Comparison of ENCODE assay signal across 11 mouse cellular contexts in the genomic region with DNA sequence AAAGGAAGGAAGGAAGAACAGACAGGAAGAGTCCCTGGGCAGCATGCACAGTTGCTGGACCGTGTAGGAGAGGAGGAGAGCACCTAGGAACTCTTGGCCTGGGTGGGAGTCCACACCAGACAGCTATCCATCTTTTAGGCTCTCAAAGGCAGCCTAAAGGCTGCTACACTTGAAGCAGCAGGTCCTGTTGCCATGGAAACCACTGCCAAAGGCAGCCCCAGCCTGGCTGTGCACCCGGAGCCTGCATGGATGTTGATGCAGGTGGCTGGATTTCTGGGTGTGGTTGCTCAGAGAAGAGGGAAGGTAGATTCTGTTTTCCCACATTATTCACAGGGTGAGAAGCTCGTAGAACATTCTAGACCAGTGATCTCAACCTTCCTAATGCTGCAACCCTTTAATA. TPM values are rescaled to one million over a fixed set of nuclear protein-coding genes. Genes with fewer than 3 reads are reported as not detected.
DNase-seq lines count a peak whose midpoint lies in the region; ATAC-seq and TF ChIP-seq lines count a peak whose summit lies in the region.
"Had no signal": no experiment of that assay in that cellular context is flagged by ENCODE, and none has a peak within 500 bp of the region (broad histone marks: within the 10 kb centered on the region; RNA-seq: fewer than 3 reads in every experiment).

No protein-coding gene starts in this region.

- H3K27ac ChIP-seq in forebrain, embryonic 10.5 days = peak overlapping the region; percentile 58; the same call in 1 of the 2 replicates
- peak overlapping the region; percentile 77 for H3K27ac ChIP-seq in midbrain, embryonic 15.5 days
- H3K27ac ChIP-seq in kidney, adult 2 months (ENCODE audit: insufficient read depth, low read depth, low read length) = no peak overlapping the region
- H3K27ac ChIP-seq: limb, embryonic 12.5 days had no signal

- 45% methylated on average over 3 of the region's 3 CpGs for WGBS in forebrain, embryonic 10.5 days
- 22% methylated on average over 3 of the region's 3 CpGs for WGBS in midbrain, embryonic 15.5 days
- 46% methylated on average over 3 of the region's 3 CpGs for WGBS in kidney, adult 2 months

- no peak for TF ChIP-seq CTCF in kidney, adult 2 months (conservative IDR thresholded peaks at IDR 0.05; ENCODE audit: insufficient read depth, insufficient read length, low read depth, low read length)

- H3K36me3 ChIP-seq in forebrain, embryonic 10.5 days (replicated peaks) = no peaks in the 10 kb centered on the region
- no peaks in the 10 kb centered on the region for H3K36me3 ChIP-seq in midbrain, embryonic 15.5 days (replicated peaks)
- no peaks in the 10 kb centered on the region for H3K36me3 ChIP-seq in kidney, adult 2 months (ENCODE audit: control insufficient read depth, insufficient read depth, low read length)
- H3K36me3 ChIP-seq: embryonic facial prominence, embryonic 13.5 days; G1E; limb, embryonic 12.5 days had no signal

- DNase-seq in R1 (ENCODE audit: low read depth, low spot score) = peak; percentile 81
- peak; percentile 53 for DNase-seq in forebrain, embryonic 10.5 days (ENCODE audit: extremely low spot score, low spot score)
- peak; percentile 70 to 76 for DNase-seq in layer of hippocampus, adult 8-10 months (ENCODE audit: low spot score in 2 of 2)
- no peak for DNase-seq in kidney, adult 2 months
- no peak for DNase-seq in spleen, postnatal 4 days (ENCODE audit: low spot score in 2 of 2)
- no peak for DNase-seq in heart, postnatal 14 days
- DNase-seq in ovary, adult 18-20 months (ENCODE audit: low spot score) = no peak

- 0 out of 2 replicates have a peak, but pooled peaks cover 5% of the 10 kb centered on the region for H3K27me3 ChIP-seq in forebrain, embryonic 10.5 days (ENCODE audit: poor library complexity, severe bottlenecking)
- no peaks in the 10 kb centered on the region for H3K27me3 ChIP-seq in midbrain, embryonic 15.5 days (replicated peaks)
- H3K27me3 ChIP-seq in kidney, adult 2 months (replicated peaks; ENCODE audit: control insufficient read depth, insufficient read depth, low read length) = no peaks in the 10 kb centered on the region
- H3K27me3 ChIP-seq: embryonic facial prominence, embryonic 13.5 days; limb, embryonic 12.5 days had no signal

- intact Hi-C loops in heart, postnatal 14 days (cut with DNase I) = no loop called here

- TF ChIP-seq POLR2A in kidney, adult 2 months (IDR thresholded peaks at IDR 0.05; ENCODE audit: low read depth, low read length) = no peak

- peak; percentile 87 for ATAC-seq in midbrain, embryonic 15.5 days (replicated peaks)

- H3K4me2 ChIP-seq in midbrain, embryonic 15.5 days = no peak overlapping the region
- H3K4me2 ChIP-seq: embryonic facial prominence, embryonic 13.5 days; limb, embryonic 12.5 days had no signal

- H3K4me3 ChIP-seq in forebrain, embryonic 10.5 days = no peak overlapping the region
- H3K4me3 ChIP-seq in midbrain, embryonic 15.5 days = no peak overlapping the region
- H3K4me3 ChIP-seq in kidney, adult 2 months (ENCODE audit: insufficient read depth, low read depth, low read length) = no peak overlapping the region
- H3K4me3 ChIP-seq: embryonic facial prominence, embryonic 13.5 days; limb, embryonic 12.5 days had no signal

- no peak overlapping the region for H3K9ac ChIP-seq in midbrain, embryonic 15.5 days
- H3K9ac ChIP-seq: embryonic facial prominence, embryonic 13.5 days; limb, embryonic 12.5 days had no signal

- peaks cover 55% of the 10 kb centered on the region for H3K4me1 ChIP-seq in forebrain, embryonic 10.5 days
- peaks cover 28% of the 10 kb centered on the region for H3K4me1 ChIP-seq in midbrain, embryonic 15.5 days
- H3K4me1 ChIP-seq in kidney, adult 2 months (ENCODE audit: control insufficient read depth, insufficient read depth, low read length) = peaks cover 17% of the 10 kb centered on the region

- no peaks in the 10 kb centered on the region for H3K9me3 ChIP-seq in forebrain, embryonic 10.5 days
- H3K9me3 ChIP-seq in midbrain, embryonic 15.5 days = no peaks in the 10 kb centered on the region
- H3K9me3 ChIP-seq: embryonic facial prominence, embryonic 13.5 days; G1E; limb, embryonic 12.5 days had no signal

RNA-seq across cellular contexts. Expression of a gene that starts 27.8 kb away (rescaled TPM):
- 1.9 and 2.1 TPM in 2 replicates for polyA plus RNA-seq in forebrain, embryonic 10.5 days (2016; fragmentation: Nextera tagmentation; extraction: Ambion mirVana)
- 10 to 100 TPM; 34.4 to 52.4 (median 49.7) TPM for total RNA-seq in layer of hippocampus, adult 8-10 months (2022)
- 2.2 TPM in 2 replicates for polyA plus RNA-seq in midbrain, embryonic 15.5 days (2015; fragmentation: Nextera tagmentation; extraction: Ambion mirVana)
- 18.2 and 20.2 TPM in 2 replicates for polyA plus RNA-seq in kidney, adult 2 months (2012; rRNA removed)
- 10 to 100 TPM; 27.8 to 30.3 TPM for total RNA-seq in heart, postnatal 14 days (2021)

RNA-seq across cellular contexts. Expression of a gene that starts 43.3 kb away (rescaled TPM):
- 0.09 TPM in 1 of 2 replicates, not detected in the other for polyA plus RNA-seq in forebrain, embryonic 10.5 days (2016; fragmentation: Nextera tagmentation; extraction: Ambion mirVana)
- total RNA-seq in layer of hippocampus, adult 8-10 months (2022) = not detected
- not detected in 2 replicates for polyA plus RNA-seq in midbrain, embryonic 15.5 days (2015; fragmentation: Nextera tagmentation; extraction: Ambion mirVana)
- polyA plus RNA-seq in kidney, adult 2 months (2012; rRNA removed) = 265 and 295 TPM in 2 replicates
- total RNA-seq in heart, postnatal 14 days (2021) = under 1 TPM; 0.50 to 0.51 TPM
- total RNA-seq: G1E had no signal
- polyA plus RNA-seq: embryonic facial prominence, embryonic 13.5 days; G1E; limb, embryonic 12.5 days had no signal

RNA-seq across cellular contexts. Expression of a gene that starts 46.3 kb away (rescaled TPM):
- 0.06 and 0.12 TPM in 2 replicates for polyA plus RNA-seq in forebrain, embryonic 10.5 days (2016; fragmentation: Nextera tagmentation; extraction: Ambion mirVana)
- 1 to 10 TPM; 4.4 to 4.6 (median 4.5) TPM for total RNA-seq in layer of hippocampus, adult 8-10 months (2022)
- polyA plus RNA-seq in midbrain, embryonic 15.5 days (2015; fragmentation: Nextera tagmentation; extraction: Ambion mirVana) = 0.68 and 0.84 TPM in 2 replicates
- 9.2 and 9.7 TPM in 2 replicates for polyA plus RNA-seq in kidney, adult 2 months (2012; rRNA removed)
- total RNA-seq in heart, postnatal 14 days (2021) = under 1 TPM in 1 of 2 experiments, not detected in 1; 0.17 TPM
- polyA plus RNA-seq: G1E had no signal

Comparison
In these comparisons a context has a peak if more than half of its experiments do, and no peak if none do; other contexts are left out.
1. DNase-seq: peak in R1 (single experiment), forebrain, embryonic 10.5 days (single experiment) and layer of hippocampus, adult 8-10 months (2 of 2); none in kidney, adult 2 months (single experiment), spleen, postnatal 4 days (0 of 2), heart, postnatal 14 days (0 of 2) and ovary, adult 18-20 months (single experiment).
2. RNA of a gene that starts 43.3 kb away (polyA plus RNA-seq): 265 to 295 TPM in kidney, adult 2 months; 0.09 TPM in forebrain, embryonic 10.5 days and not detected in midbrain, embryonic 15.5 days; every median in the first group is over 100 times any median in the second.